Mouse (Mus musculus) layer of hippocampus, adult 9-11 months (tissue): ENCODE measurements around the gene Sel1l3.

Experiments
- DNase-seq: peaks from one replicate; pipeline ENCODE4 v3.0.0; 2022

Gene Sel1l3

GRCm38 (mm10) chr5:53172908-53173307 is 40.8 kb downstream of the Sel1l3 start:
- DNase-seq = no peak

GRCm38 (mm10) chr5:53172256-53172636 is 41.5 kb downstream of the Sel1l3 start:
- no peak for DNase-seq

- DNase-seq = no peak
Observed at GRCm38 (mm10) chr5:53171611-53172255, 42.0 kb downstream of the Sel1l3 start.

DNA sequence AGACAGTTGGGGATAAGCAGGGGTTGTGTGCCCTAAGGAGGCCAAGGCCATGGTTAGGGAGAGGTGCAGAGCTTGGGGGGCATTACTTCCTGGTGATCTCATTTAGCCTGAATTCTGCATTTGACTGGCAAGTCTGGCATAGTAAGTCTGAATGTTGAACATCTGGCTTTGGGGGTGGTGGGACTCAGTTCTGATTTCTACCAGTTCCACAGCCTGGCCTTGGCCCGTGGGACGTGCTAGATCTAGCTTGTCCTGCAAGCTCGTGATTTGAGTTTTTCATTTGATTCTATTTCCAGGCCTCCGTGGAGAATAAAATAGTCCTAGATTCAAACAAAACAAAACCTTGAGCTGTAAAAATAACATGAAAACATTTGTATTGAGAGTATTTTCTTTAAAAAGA is 46.2 kb downstream of the Sel1l3 start:
- no peak for DNase-seq

- DNase-seq = no peak
Observed at GRCm38 (mm10) chr5:53165672-53166071, 48.1 kb downstream of the Sel1l3 start.

DNA sequence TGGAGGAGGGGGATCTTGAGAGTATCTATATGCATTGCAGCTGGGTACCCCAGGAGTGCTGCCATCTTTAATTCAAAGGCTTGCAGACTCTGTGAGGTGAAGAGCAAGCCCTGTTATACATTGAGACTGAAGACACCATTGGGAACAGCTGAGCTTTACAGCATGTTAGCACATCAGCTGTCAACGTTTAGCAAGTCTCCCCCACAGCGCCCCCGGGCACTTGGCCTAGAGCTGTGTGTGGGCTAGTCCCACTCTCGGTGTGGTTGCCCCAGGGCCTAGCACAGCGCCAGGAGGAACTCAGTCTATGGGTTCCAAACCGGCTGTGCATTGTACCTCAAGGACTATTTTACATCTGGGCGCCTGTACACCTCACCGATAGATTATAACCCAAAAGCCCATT is 51.3 kb downstream of the Sel1l3 start:
- peak; percentile 66 for DNase-seq

DNA sequence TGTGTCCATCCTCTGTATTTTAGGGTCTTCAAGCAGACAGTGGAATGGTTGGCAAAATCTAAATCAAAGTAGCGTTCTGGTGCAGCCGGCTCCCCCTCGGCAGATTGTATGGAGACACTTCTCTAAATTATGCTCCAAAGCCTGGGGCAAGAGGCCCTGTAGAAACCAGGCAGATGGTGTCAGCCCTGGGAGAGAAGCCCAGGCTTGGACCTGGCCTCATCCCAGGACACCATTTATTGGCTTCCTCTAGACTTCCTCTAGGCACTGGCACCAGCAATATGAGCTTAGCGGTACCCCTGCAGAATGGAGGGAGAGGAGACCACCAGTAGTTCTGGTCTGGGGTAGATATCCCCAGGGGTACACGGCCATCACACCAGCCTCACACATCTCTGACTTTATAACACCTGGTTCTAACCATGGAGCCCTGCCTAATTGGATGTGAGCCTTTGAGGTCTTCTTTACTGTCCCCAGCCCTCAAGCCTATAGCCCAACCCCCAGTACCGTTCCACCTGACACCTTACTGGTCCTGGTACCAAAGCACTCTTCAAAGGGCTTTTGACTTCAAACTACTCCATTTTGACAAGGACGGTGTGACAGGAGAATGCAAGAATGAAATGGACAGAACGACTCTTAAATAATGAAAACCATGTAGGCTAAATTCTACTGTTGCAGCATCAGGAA is 52.1 kb downstream of the Sel1l3 start:
- DNase-seq = no peak

- no peak for DNase-seq
Observed at GRCm38 (mm10) chr5:53160207-53160606, 53.5 kb downstream of the Sel1l3 start.

DNA sequence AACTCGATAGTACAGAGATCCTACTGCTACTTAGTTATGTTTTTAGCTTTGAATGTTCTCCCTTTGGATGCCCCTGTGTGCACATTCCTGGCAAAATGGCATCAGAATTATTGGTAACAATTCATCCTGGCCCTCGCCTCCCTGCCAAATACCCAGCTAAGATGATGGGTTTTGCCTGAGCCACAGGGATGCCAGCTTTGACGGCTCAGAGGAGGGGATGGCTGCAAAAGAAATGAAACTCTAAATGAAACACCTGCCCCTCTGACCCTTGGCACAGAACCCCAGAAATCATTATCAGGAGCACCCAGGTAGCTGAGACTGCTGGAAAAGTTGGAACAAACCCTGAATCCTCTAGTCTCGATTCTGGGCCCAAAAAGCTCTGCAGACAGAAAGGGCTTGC is 54.1 kb downstream of the Sel1l3 start:
- no peak for DNase-seq

DNA sequence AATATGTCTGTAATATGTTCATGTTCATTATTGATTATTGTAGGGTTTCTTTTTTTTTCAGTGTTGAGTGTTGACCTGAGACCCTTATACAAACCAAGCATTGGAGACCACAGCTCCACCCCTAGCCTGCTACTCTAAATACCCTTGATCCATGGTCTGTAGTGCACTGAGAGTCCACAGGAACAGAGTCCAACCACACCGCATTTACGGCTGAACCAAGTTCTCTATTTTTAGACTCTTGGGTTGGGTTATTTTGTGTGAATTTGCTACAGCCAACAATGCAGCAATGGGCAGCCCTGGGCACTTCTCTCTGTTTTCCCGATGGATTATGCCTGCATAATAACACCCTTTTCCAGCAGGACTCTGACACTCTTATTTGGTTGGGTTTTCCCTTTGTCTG is 54.6 kb downstream of the Sel1l3 start:
- DNase-seq = no peak

- peak; percentile 45 for DNase-seq
Observed at GRCm38 (mm10) chr5:53155985-53156679, 57.6 kb downstream of the Sel1l3 start.

DNA sequence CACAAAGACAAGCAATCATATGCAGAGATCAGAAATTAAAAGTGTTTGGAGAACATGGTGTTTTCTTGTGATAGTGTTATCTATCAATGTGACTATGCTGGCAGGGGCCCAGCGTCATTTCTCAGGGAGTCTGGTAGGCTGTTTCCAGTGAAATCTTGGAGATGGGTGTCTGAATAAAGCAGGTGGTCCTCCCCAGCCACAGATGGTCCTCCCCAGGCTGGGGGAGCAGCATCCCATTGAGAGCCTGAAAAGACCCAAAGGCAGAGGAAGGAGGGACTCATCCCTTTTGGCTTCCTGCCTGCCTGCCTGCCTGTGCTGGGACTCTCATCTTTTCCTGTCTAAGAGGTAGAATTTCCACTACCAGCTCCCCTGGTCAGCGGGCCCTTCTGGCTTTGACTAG is 59.2 kb downstream of the Sel1l3 start:
- DNase-seq = peak; percentile 82

DNA sequence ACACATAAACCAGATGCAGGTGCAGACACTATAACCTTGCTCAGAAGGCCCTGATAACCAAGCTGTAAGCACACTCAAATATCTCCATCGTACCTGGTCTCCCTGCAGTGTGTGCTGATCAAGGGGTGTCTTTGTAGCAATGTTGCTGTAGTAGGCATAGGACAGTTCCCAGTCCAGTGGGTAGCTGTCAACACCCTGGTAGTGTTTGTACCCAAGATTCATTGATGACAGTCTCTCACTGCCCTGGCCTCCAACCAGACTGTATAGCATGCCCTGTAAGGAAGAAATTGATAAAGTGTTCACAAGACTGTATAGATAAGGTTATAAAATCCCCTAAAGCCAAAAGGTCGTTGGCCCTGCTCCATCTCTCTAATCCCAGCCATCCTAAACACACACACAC is 59.6 kb downstream of the Sel1l3 start:
- no peak for DNase-seq

DNA sequence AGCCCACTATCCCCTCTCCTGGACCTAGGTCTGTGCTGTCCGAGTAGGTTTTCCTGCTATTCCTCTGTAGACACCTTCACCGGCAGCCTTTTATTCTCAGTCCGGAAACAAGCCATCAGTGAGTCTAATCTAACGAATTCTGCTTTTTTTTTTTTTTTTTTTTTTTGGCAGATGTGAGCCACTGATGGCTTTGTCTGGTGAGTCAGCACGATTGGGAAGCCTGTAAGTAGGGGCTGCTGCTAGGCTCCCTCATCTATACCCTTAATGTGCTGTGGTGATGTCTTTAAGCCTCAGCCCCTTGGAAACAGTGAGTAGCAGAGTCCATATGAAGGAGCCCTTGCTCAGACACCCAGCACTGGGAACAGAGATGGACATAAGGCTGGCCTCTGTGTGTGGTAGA is 60.6 kb downstream of the Sel1l3 start:
- no peak for DNase-seq

- DNase-seq = no peak
Observed at GRCm38 (mm10) chr5:53151379-53151960, 62.3 kb downstream of the Sel1l3 start.

DNA sequence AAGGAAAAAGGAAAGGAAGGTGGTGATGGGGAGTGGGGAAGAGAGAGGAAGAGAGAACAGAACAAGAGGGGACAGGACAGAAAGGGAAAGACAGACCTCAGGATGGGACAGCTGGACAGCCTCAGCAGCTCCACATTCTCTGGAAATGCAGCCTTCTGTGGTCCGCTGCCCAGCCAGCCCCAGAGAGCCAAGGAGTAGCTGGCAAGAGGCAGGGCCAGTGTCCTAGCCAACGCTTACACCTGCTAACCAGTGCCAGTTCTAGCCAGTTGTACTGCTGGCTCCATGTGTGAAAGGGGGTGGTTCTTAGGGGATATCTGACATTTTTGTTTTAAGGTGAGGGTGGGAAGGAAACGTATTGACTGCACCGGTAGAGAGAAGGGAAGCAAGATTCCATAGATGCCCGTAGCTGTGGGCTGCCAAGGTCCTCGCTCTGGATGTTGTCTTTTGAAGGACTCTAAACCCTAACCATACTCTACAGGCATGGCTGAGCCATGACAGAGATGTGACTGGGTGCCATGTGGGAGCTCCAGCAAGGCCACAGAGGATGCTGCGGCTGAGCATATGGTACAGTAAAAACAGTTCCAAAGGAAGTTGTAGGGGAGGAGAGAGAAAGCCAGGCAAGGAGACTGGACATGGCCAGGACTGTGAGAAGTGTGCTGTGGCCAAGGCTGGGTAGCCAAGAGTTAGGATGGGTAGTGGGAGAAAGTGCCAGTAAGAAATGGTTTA is 64.6 kb downstream of the Sel1l3 start:
- DNase-seq = no peak

DNA sequence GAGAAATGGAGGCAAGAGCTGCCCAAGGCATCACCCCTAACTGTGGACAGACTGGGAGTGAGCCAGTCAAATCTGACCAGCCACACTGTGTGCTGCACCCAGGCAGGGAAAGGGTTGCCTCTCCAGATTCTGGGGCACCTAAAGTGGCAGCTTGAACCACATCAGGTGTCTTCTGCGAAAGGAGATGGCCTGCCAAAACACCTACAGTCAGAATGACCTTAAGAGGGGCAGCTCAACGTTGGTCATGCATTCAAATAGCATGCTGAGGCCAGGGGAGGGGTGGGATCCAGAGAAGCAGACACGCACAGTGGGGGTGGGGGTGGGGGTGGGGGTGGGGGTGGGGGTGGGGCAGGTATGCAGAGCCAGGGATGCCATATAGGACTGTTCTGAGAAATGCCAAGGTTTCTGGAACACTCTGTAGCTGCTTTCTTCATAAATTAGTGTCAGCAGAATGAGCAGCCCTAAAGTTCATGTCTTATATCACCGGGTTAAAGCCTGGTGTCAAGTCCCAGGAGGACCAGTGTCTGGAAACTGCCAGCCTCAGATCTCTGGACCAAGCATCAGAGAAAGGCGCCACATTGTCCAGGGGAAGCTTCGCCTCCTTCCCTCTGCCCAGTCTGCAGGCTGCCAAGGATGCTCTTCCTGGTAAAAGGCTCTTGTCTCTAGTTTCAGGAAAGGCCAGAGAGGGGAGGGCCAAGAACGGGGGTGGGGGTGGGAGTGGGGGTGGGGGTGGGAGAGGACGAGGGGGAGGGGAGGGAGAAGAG is 65.4 kb downstream of the Sel1l3 start:
- DNase-seq = no peak

GRCm38 (mm10) chr5:53147418-53147817 is 66.3 kb downstream of the Sel1l3 start:
- no peak for DNase-seq

DNA sequence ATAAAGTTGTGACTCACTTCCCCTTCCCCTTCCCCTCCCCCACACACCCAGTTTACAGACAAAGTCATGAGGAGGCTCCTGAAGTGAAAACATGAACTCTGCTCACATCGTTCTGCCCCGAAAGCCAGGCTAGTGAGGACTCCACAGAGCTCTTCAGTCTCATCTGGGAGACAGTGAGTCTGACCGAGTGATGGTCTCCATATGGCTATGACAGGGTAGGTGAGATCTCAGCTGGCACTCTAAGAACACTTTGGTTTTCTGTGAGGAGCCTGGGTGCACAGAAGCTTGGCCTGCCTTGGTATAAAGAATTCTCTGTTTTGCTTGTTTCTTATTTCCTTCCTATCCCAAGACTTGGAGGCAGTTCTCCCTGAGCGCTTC is 67.1 kb downstream of the Sel1l3 start:
- no peak for DNase-seq

GRCm38 (mm10) chr5:53146049-53146683 is 67.6 kb downstream of the Sel1l3 start:
- no peak for DNase-seq

- DNase-seq = peak; percentile 88
Observed at GRCm38 (mm10) chr5:53142587-53142986, 71.1 kb downstream of the Sel1l3 start.
